Mouse (Mus musculus) limb, embryonic 11.5 days (tissue): ENCODE measurements around the gene Mettl24. TPM values are rescaled to one million over a fixed set of nuclear protein-coding genes. Genes with fewer than 3 reads are reported as not detected.

Experiments
- ATAC-seq: fragments of 200-750 bp; cut with Nextera tagmentation; 2 replicates; pipeline ENCODE4 v1.8.0; 2017; ENCODE audit warnings: low read depth; ENCODE audit not compliant: insufficient number of reproducible peaks, low FRiP score, low TSS enrichment
- DNase-seq: peaks from one replicate; pipeline ENCODE4 v3.0.0-alpha.2; 2015; ENCODE audit warnings: low spot score
- H3K27ac ChIP-seq: fragments of 300-500 bp; sonication (generic); replicated peaks from 2 replicates; pipeline ENCODE4 v1.5.1; 2014; ENCODE audit warnings: low read depth, mild to moderate bottlenecking, low read length
- H3K27me3 ChIP-seq: fragments of 300-500 bp; sonication (generic); 2 replicates; pipeline ENCODE4 v1.6.1; 2014; ENCODE audit warnings: mild to moderate bottlenecking, low read length, mixed read lengths; ENCODE audit not compliant: control insufficient read depth, insufficient read depth
- H3K36me3 ChIP-seq: fragments of 300-500 bp; sonication (generic); 2 replicates; pipeline ENCODE4 v1.6.1; 2014; ENCODE audit warnings: mild to moderate bottlenecking, low read length, moderate library complexity, mixed read lengths; ENCODE audit not compliant: control insufficient read depth, insufficient read depth
- H3K4me1 ChIP-seq: fragments of 300-500 bp; sonication (generic); 2 replicates; pipeline ENCODE4 v1.6.1; 2014; ENCODE audit warnings: low read length, mixed read lengths; ENCODE audit not compliant: control insufficient read depth, insufficient read depth
- H3K4me2 ChIP-seq: fragments of 300-500 bp; sonication (generic); 2 replicates; pipeline ENCODE4 v1.6.1; 2014; ENCODE audit warnings: low read depth, mild to moderate bottlenecking, moderate library complexity; ENCODE audit not compliant: severe bottlenecking
- H3K4me3 ChIP-seq: fragments of 300-500 bp; sonication (generic); 2 replicates; pipeline ENCODE4 v1.5.1; 2014; ENCODE audit warnings: low read depth, low read length
- H3K9ac ChIP-seq: fragments of 300-500 bp; sonication (generic); 2 replicates; pipeline ENCODE4 v1.6.1; 2014; ENCODE audit warnings: mild to moderate bottlenecking, low read length
- H3K9me3 ChIP-seq: fragments of 300-500 bp; sonication (generic); 2 replicates; pipeline ENCODE4 v1.6.1; 2016; ENCODE audit warnings: low read length; ENCODE audit not compliant: control insufficient read depth
- WGBS: fragments of 180-500 bp; shearing (Covaris S2); extraction: QIAGEN DNeasy Blood & Tissue Kit; methylation state at CpG from one replicate; pipeline ENCODE4 v1.1.7; 2014; 5-methylcytosine and 5-hydroxymethylcytosine counted together
- polyA plus RNA-seq: library from polyadenylated mRNA; unstranded; fragments of >200 nt; fragmentation: Nextera tagmentation; extraction: Ambion mirVana; gene quantifications from 2 replicates; pipeline ENCODE4 v1.2.1, GENCODE M21; 2014

Mettl24 gene
- polyA plus RNA-seq, 1 experiment from 2014 or later, result 1.2 TPM

- ATAC-seq (no peak), DNase-seq (peak; percentile 17)
- whole genome bisulfite sequencing, result 83% methylated on average over 6 of the region's 6 CpGs
- H3K4me1 ChIP-seq, result peaks cover 6% of the 10 kb centered on the region; the same call in 1 of the 2 replicates
- H3K4me2 ChIP-seq, result no peak overlapping the region
- H3K36me3 ChIP-seq, result no peaks in the 10 kb centered on the region
- H3K9ac ChIP-seq, result no peak overlapping the region
- H3K27me3 ChIP-seq, result no peaks in the 10 kb centered on the region
- no peak overlapping the region for H3K4me3 ChIP-seq
- H3K27ac ChIP-seq, result no peak overlapping the region
- no peaks in the 10 kb centered on the region for H3K9me3 ChIP-seq
Observed at GRCm38 (mm10) chr10:40688266-40688665, 5.2 kb downstream of the Mettl24 start.

- H3K4me1 ChIP-seq, result peaks cover under 1% of the 10 kb centered on the region; the same call in 1 of the 2 replicates
- DNase-seq (peak; percentile 2), ATAC-seq (no peak)
- H3K36me3 ChIP-seq, result no peaks in the 10 kb centered on the region
- no peak overlapping the region for H3K4me3 ChIP-seq
- 66% methylated on average over 1 of the region's 1 CpGs for WGBS
- no peaks in the 10 kb centered on the region for H3K27me3 ChIP-seq
- H3K4me2 ChIP-seq, result no peak overlapping the region
- H3K9me3 ChIP-seq, result no peaks in the 10 kb centered on the region
- H3K27ac ChIP-seq, result no peak overlapping the region
- H3K9ac ChIP-seq, result no peak overlapping the region
Observed at GRCm38 (mm10) chr10:40688873-40689272, 5.8 kb downstream of the Mettl24 start.

GRCm38 (mm10) chr10:40698652-40699051 lies 15.6 kb downstream of the Mettl24 start:
- no peaks in the 10 kb centered on the region for H3K27me3 ChIP-seq
- no peak overlapping the region for H3K27ac ChIP-seq
- H3K4me2 ChIP-seq, result no peak overlapping the region
- DNase-seq (peak; percentile 9), ATAC-seq (no peak)
- H3K9me3 ChIP-seq, result no peaks in the 10 kb centered on the region
- H3K4me3 ChIP-seq, result no peak overlapping the region
- no peaks in the 10 kb centered on the region for H3K36me3 ChIP-seq
- H3K9ac ChIP-seq, result no peak overlapping the region
- no peaks in the 10 kb centered on the region for H3K4me1 ChIP-seq
- WGBS, result 59% methylated on average over 4 of the region's 4 CpGs

GRCm38 (mm10) chr10:40711127-40711526 lies 28.0 kb downstream of the Mettl24 start:
- no peaks in the 10 kb centered on the region for H3K4me1 ChIP-seq
- no peaks in the 10 kb centered on the region for H3K9me3 ChIP-seq
- no peak for ATAC-seq
- WGBS, result 90% methylated on average over 7 of the region's 7 CpGs
- H3K4me2 ChIP-seq, result no peak overlapping the region
- no peak overlapping the region for H3K27ac ChIP-seq
- DNase-seq, result peak; percentile 12
- no peaks in the 10 kb centered on the region for H3K36me3 ChIP-seq
- no peaks in the 10 kb centered on the region for H3K27me3 ChIP-seq
- no peak overlapping the region for H3K4me3 ChIP-seq
- H3K9ac ChIP-seq, result no peak overlapping the region

GRCm38 (mm10) chr10:40713018-40713608 lies 30.0 kb downstream of the Mettl24 start:
- no peak overlapping the region for H3K4me3 ChIP-seq
- no peaks in the 10 kb centered on the region for H3K36me3 ChIP-seq
- H3K27me3 ChIP-seq, result no peaks in the 10 kb centered on the region
- H3K4me2 ChIP-seq, result no peak overlapping the region
- no peak overlapping the region for H3K27ac ChIP-seq
- DNase-seq (peak; percentile 32), ATAC-seq (no peak)
- WGBS, result 35% methylated on average over 9 of the region's 9 CpGs
- H3K9me3 ChIP-seq, result no peaks in the 10 kb centered on the region
- no peaks in the 10 kb centered on the region for H3K4me1 ChIP-seq
- H3K9ac ChIP-seq, result no peak overlapping the region

- no peak overlapping the region for H3K4me2 ChIP-seq
- ATAC-seq (no peak), DNase-seq (peak; percentile 10)
- H3K9ac ChIP-seq, result no peak overlapping the region
- no peaks in the 10 kb centered on the region for H3K36me3 ChIP-seq
- no peaks in the 10 kb centered on the region for H3K9me3 ChIP-seq
- WGBS, result 84% methylated on average over 9 of the region's 9 CpGs
- H3K27ac ChIP-seq, result no peak overlapping the region
- no peaks in the 10 kb centered on the region for H3K27me3 ChIP-seq
- no peaks in the 10 kb centered on the region for H3K4me1 ChIP-seq
- no peak overlapping the region for H3K4me3 ChIP-seq
Observed at GRCm38 (mm10) chr10:40713829-40714228, 30.7 kb downstream of the Mettl24 start.

GRCm38 (mm10) chr10:40715151-40715550 lies 32.1 kb downstream of the Mettl24 start:
- no peak for ATAC-seq
- Histone ChIP-seq H3K4me2 (no peak overlapping the region), H3K27ac (no peak overlapping the region), H3K9me3 (no peaks in the 10 kb centered on the region), H3K36me3 (no peaks in the 10 kb centered on the region), H3K9ac (no peak overlapping the region), H3K4me3 (no peak overlapping the region), H3K4me1 (no peaks in the 10 kb centered on the region), H3K27me3 (no peaks in the 10 kb centered on the region)
- 85% methylated on average over 4 of the region's 4 CpGs for WGBS
- DNase-seq, result peak; percentile 7

- Histone ChIP-seq H3K4me1 (no peaks in the 10 kb centered on the region), H3K27ac (no peak overlapping the region), H3K27me3 (no peaks in the 10 kb centered on the region), H3K9ac (no peak overlapping the region), H3K4me2 (no peak overlapping the region), H3K9me3 (no peaks in the 10 kb centered on the region), H3K4me3 (no peak overlapping the region), H3K36me3 (no peaks in the 10 kb centered on the region)
- WGBS, result 81% methylated on average over 8 of the region's 8 CpGs
- DNase-seq (peak; percentile 17), ATAC-seq (no peak)
Observed at GRCm38 (mm10) chr10:40716296-40716695, 33.2 kb downstream of the Mettl24 start.

- Histone ChIP-seq H3K36me3 (no peaks in the 10 kb centered on the region), H3K4me1 (no peaks in the 10 kb centered on the region), H3K27ac (no peak overlapping the region), H3K4me3 (no peak overlapping the region), H3K27me3 (no peaks in the 10 kb centered on the region), H3K9me3 (no peaks in the 10 kb centered on the region), H3K4me2 (no peak overlapping the region), H3K9ac (no peak overlapping the region)
- peak; percentile 8 for DNase-seq
- WGBS, result 84% methylated on average over 3 of the region's 3 CpGs
- ATAC-seq, result no peak
Observed at GRCm38 (mm10) chr10:40716713-40717112, 33.6 kb downstream of the Mettl24 start.
